Mouse (Mus musculus): ENCODE measurements around the gene Gpc6. TPM values are rescaled to one million over a fixed set of nuclear protein-coding genes. Genes with fewer than 3 reads are reported as not detected.

Gene Gpc6
- polyA plus RNA-seq, 1 experiment, result not detected

DNA sequence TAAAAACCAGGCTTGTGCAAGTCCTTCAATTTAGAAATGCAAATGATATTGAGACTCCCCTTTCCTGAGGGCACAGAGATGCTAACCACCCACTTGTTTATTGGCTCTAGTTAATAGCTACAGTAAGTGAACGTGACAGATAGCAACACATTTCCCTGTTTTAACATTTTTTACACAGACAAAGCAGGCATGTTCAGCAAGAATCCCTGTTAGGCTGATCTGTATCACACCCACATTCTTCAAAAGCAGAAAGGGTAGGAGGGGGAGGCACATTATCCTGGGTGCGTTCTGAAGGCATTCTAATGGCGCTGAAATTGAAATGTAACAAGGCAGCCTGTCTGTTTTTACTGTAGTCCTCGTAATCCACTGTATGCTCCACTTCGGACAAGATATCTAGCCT, 674.6 kb downstream of the Gpc6 start:
- no peak overlapping the region for H3K4me3 ChIP-seq (ENCODE audit: insufficient read depth, low read depth, low read length)
- 39% methylated on average over 5 of the region's 5 CpGs for WGBS
- H3K27ac ChIP-seq (ENCODE audit: insufficient read depth, low read depth, low read length), result no peak overlapping the region
- no peaks in the 10 kb centered on the region for H3K4me1 ChIP-seq (ENCODE audit: control insufficient read depth, insufficient read depth, low read length)
- TF ChIP-seq POLR2A (IDR thresholded peaks at IDR 0.05; ENCODE audit: insufficient read depth, low read depth, low read length) (no peak), CTCF (IDR thresholded peaks at IDR 0.05; ENCODE audit: insufficient read depth, low read depth, low read length) (no peak)

DNA sequence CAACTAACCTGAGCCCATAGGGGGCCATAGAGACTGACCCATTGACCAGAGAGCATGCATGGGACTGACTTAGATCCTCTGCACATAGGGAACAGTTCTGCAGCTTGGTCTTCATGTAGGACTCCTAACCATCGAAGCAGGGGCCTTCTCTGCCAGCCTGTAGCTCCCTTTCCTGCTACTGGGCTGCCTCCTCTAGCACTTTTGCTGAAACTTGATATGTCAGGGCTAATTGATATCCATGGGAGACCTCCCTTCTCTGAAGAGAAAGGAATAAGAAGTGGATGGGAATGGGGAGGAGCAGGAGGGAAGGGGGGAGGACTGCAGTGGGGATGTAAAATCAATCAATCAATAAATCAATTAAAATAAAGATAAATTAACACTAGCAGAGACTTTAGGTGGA, 678.7 kb downstream of the Gpc6 start:
- WGBS, result 55% methylated on average over 1 of the region's 1 CpGs

DNA sequence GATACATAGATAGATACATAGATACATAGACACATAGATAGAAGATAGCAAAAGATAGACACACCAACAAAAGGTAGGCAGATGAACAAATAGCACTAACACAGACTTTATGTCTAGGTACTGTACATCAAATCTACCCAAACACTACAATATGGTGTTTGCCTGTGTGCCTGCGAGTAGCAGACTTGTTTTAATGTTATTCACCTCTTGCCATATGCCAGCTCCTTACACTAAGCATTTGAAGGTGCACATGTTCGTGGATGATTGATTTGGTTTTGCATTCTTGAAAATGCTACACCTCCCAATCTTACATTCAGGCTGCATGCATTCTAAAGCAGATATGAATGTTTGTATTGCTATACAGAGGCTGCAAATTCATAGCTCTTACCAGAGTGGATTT, 680.6 kb downstream of the Gpc6 start:
- no peaks in the 10 kb centered on the region for H3K4me1 ChIP-seq (ENCODE audit: control insufficient read depth, insufficient read depth, low read length)
- no peak overlapping the region for H3K27ac ChIP-seq (ENCODE audit: insufficient read depth, low read depth, low read length)
- 89% methylated on average over 2 of the region's 2 CpGs for WGBS
- TF ChIP-seq CTCF (IDR thresholded peaks at IDR 0.05; ENCODE audit: insufficient read depth, low read depth, low read length), result no peak
- TF ChIP-seq POLR2A (IDR thresholded peaks at IDR 0.05; ENCODE audit: insufficient read depth, low read depth, low read length), result no peak
- H3K4me3 ChIP-seq (ENCODE audit: insufficient read depth, low read depth, low read length), result no peak overlapping the region

More for the DNA sequence above, 678.7 kb downstream of the Gpc6 start:
- Histone ChIP-seq H3K4me1 (ENCODE audit: control insufficient read depth, insufficient read depth, low read length) (no peaks in the 10 kb centered on the region), H3K4me3 (ENCODE audit: insufficient read depth, low read depth, low read length) (no peak overlapping the region), H3K27ac (ENCODE audit: insufficient read depth, low read depth, low read length) (no peak overlapping the region)
- TF ChIP-seq POLR2A (IDR thresholded peaks at IDR 0.05; ENCODE audit: insufficient read depth, low read depth, low read length), result no peak
- TF ChIP-seq CTCF (IDR thresholded peaks at IDR 0.05; ENCODE audit: insufficient read depth, low read depth, low read length), result no peak

DNA sequence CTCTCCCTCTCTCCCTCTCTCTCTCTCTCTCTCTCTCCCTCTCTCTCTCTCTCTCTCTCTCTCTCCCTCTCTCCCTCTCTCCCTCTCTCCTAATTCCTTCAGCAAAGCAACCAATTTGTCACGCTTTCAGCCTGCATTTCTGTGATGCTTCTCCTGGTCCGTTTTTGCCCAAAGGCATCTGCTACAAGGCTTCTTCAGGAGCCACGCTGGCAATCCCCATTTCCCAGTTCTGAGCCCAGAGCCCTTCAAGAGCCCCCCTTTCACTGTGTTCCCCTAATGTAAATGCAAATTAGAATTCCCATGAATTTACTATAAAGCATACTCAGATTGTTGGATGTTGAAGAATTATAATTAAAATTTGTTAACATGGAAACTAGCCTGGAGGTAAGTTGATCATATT, 686.0 kb downstream of the Gpc6 start:
- Histone ChIP-seq H3K27ac (ENCODE audit: insufficient read depth, low read depth, low read length) (no peak overlapping the region), H3K4me1 (ENCODE audit: control insufficient read depth, insufficient read depth, low read length) (no peaks in the 10 kb centered on the region), H3K4me3 (ENCODE audit: insufficient read depth, low read depth, low read length) (no peak overlapping the region)
- TF ChIP-seq CTCF (IDR thresholded peaks at IDR 0.05; ENCODE audit: insufficient read depth, low read depth, low read length), result no peak
- TF ChIP-seq POLR2A (IDR thresholded peaks at IDR 0.05; ENCODE audit: insufficient read depth, low read depth, low read length), result no peak
- WGBS, result 78% methylated on average over 3 of the region's 3 CpGs

DNA sequence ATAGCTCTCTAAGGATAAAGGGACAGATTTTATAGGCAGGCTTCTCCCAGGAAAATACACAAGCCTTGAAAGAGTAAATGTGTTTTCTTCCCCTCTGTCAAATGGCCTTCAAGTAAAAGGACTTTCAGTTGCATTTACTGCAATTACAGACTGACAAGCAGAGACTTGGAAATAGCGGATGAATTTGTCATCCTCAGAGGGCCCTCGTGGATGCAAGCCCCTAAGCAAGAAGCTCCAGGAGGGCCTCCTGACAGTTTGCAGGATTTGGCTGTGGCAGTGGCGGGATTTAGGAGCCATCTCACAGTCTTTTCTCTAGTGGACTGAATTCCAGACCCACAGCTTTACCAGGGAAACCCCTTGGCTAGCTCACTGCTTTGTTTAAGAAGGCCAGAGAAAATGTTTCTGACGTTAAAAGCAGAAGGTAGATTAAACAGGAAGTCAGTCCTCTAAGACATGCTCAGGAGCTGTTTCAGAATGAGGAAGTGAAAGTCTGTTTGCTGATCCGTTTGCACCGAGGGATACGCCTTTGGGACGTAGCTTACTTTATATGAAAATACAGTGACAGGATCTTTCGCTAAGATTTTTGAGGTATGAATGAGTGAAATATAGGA, 700.1 kb downstream of the Gpc6 start:
- 80% methylated on average over 9 of the region's 9 CpGs for WGBS
- H3K4me3 ChIP-seq (ENCODE audit: insufficient read depth, low read depth, low read length), result no peak overlapping the region
- H3K27ac ChIP-seq (ENCODE audit: insufficient read depth, low read depth, low read length), result no peak overlapping the region
- H3K4me1 ChIP-seq (ENCODE audit: control insufficient read depth, insufficient read depth, low read length), result no peaks in the 10 kb centered on the region
- TF ChIP-seq CTCF (IDR thresholded peaks at IDR 0.05; ENCODE audit: insufficient read depth, low read depth, low read length), result no peak
- TF ChIP-seq POLR2A (IDR thresholded peaks at IDR 0.05; ENCODE audit: insufficient read depth, low read depth, low read length), result no peak

DNA sequence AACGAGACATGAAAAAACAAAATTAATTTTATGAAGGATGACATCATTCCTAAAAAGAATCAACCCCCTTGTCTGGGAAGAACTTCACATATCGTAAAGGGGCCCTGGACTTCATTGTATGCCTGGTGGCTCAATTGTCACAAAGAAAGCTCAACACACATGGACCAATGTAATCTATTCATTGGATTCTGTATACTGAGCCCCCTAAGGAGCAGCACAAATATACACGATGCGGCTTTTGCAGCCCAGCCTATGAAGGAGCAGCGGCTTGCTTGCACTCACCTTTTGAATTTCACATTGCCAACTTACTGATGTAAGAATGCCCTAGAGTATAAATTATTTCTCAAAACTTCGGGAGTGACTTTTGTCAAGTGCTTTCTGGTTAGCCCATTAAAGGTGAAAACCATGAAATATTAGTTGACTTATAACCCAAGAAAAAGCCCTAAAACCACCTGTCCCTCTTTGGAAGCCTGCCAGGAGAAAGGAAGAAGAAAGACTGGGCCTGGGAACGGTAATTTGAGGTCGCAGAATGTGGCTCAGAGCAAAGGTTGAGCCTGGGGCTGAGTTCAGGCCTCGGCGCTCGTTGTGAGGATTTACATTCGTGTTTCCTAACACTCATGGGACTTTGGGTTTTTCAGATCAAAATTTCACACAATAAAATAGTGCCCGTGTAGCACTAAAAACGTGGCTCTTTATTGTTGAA, 709.3 kb downstream of the Gpc6 start:
- TF ChIP-seq CTCF (IDR thresholded peaks at IDR 0.05; ENCODE audit: insufficient read depth, low read depth, low read length), result no peak
- TF ChIP-seq POLR2A (IDR thresholded peaks at IDR 0.05; ENCODE audit: insufficient read depth, low read depth, low read length), result no peak
- H3K27ac ChIP-seq (ENCODE audit: insufficient read depth, low read depth, low read length), result no peak overlapping the region
- H3K4me1 ChIP-seq (ENCODE audit: control insufficient read depth, insufficient read depth, low read length), result no peaks in the 10 kb centered on the region
- WGBS, result 87% methylated on average over 14 of the region's 14 CpGs
- H3K4me3 ChIP-seq (ENCODE audit: insufficient read depth, low read depth, low read length), result no peak overlapping the region

DNA sequence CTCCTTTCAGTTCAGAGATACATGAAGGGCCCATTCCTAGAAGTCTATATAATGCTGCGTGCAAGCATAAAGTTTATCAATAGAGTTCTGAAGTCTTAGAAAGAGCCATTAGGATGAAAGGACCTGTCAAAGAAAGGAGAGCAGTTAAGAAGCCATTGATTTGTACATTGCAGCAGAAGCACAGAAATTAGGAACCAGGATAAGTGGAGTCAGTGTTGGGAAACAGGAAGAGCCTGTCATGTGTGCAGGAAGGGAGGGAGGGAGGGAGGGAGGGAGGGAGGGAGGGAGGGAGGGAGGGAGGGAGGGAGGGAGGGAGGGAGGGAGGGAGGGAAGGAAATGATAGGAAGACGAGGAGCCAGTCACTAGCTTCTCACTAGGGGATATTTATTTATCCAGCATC, 716.7 kb downstream of the Gpc6 start:
- WGBS, result 100% methylated on average over 2 of the region's 2 CpGs
- no peak overlapping the region for H3K27ac ChIP-seq (ENCODE audit: insufficient read depth, low read depth, low read length)
- H3K4me3 ChIP-seq (ENCODE audit: insufficient read depth, low read depth, low read length), result no peak overlapping the region
- no peaks in the 10 kb centered on the region for H3K4me1 ChIP-seq (ENCODE audit: control insufficient read depth, insufficient read depth, low read length)
- no peak for TF ChIP-seq CTCF (IDR thresholded peaks at IDR 0.05; ENCODE audit: insufficient read depth, low read depth, low read length)
- TF ChIP-seq POLR2A (IDR thresholded peaks at IDR 0.05; ENCODE audit: insufficient read depth, low read depth, low read length), result no peak

DNA sequence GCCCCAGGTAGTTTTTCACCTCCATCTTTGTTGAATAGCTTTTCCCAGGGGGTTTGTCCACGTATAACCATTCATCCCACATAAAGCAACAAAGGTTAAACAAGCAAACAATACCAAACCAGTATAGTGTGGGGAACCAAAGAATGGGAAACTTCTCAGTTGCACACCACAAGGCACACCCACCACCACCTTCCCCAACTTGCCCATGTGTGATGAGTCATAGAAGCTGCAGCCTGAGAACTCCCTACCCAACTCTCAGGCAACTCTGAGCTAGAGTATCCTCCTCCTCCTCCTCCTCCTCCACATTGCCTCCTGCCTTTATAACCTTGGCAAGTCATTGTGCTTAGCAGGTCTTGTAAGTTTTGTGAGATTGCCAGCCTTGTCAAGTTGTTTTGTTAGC, 718.0 kb downstream of the Gpc6 start:
- TF ChIP-seq CTCF (IDR thresholded peaks at IDR 0.05; ENCODE audit: insufficient read depth, low read depth, low read length) (no peak), POLR2A (IDR thresholded peaks at IDR 0.05; ENCODE audit: insufficient read depth, low read depth, low read length) (no peak)
- Histone ChIP-seq H3K4me1 (ENCODE audit: control insufficient read depth, insufficient read depth, low read length) (no peaks in the 10 kb centered on the region), H3K4me3 (ENCODE audit: insufficient read depth, low read depth, low read length) (no peak overlapping the region), H3K27ac (ENCODE audit: insufficient read depth, low read depth, low read length) (no peak overlapping the region)
- WGBS, result 83% methylated on average over 1 of the region's 1 CpGs

DNA sequence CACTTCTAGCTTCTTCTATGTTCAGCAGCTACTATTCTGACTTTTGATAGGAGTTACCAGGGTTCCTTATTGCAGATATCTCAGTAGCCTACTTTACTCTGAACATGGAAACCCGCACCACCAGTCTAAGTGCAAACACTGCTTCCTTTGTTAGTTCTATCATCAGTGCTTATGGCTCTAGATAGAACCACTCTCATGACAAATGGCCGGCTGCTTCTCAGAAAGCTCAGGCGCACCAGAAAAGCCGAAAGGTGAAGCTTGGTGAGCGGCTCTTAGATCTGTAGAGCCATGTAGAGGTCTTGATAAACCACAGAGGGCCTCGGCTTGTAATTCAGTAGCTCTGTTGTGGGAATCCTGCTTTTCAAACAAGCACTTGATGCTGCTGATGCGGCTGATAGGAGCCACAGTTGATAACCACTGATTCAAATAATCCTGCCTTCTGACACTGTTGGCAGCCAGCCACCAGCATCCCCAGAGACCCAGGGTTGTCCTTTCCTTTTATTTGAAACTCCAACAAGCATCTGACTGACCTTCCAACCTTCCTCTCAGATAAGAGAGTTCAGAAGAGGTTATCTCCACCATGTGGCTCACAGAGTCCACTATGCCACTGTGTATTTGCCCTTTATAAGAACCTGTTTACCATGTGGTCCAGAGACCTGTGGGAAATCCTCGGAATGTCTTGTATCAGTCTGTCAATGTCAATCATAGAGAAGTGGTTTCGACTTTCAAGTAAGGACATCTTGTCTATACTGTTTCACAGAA, 723.3 kb downstream of the Gpc6 start:
- no peak for TF ChIP-seq POLR2A (IDR thresholded peaks at IDR 0.05; ENCODE audit: insufficient read depth, low read depth, low read length)
- no peak for TF ChIP-seq CTCF (IDR thresholded peaks at IDR 0.05; ENCODE audit: insufficient read depth, low read depth, low read length)
- WGBS, result 93% methylated on average over 9 of the region's 9 CpGs
- no peak overlapping the region for H3K27ac ChIP-seq (ENCODE audit: insufficient read depth, low read depth, low read length)

More for the DNA sequence above, 723.3 kb downstream of the Gpc6 start:
- H3K4me3 ChIP-seq (ENCODE audit: insufficient read depth, low read depth, low read length), result no peak overlapping the region
- no peaks in the 10 kb centered on the region for H3K4me1 ChIP-seq (ENCODE audit: control insufficient read depth, insufficient read depth, low read length)

Measured in olfactory bulb, adult 2 months (tissue).